Mouse (Mus musculus) C2C12 (cell line): Measurements from ENCODE around the gene Sept9. TPM values are rescaled to one million over a fixed set of nuclear protein-coding genes. Genes with fewer than 3 reads are reported as not detected.
A peak's percentile ranks its signal among the peaks of the same experiment; 100 is the strongest.

ENCODE experiments used
- H3K27me3 ChIP-seq: one replicate; pipeline ENCODE4 v1.6.1; 2011; ENCODE audit not compliant: control insufficient read depth, insufficient read depth, insufficient read length
- H3K36me3 ChIP-seq: one replicate; pipeline ENCODE4 v1.6.1; 2011; ENCODE audit not compliant: control insufficient read depth, insufficient read depth
- H3K4me3 ChIP-seq: one replicate; pipeline ENCODE4 v1.5.1; 2011; ENCODE audit warnings: mild to moderate bottlenecking, control low read depth; ENCODE audit not compliant: poor library complexity, insufficient read depth, severe bottlenecking
- H3K79me2 ChIP-seq: one replicate; pipeline ENCODE4 v1.6.1; 2011; ENCODE audit not compliant: control insufficient read depth, insufficient read depth
- H3K79me3 ChIP-seq: one replicate; pipeline ENCODE4 v1.6.1; 2011; ENCODE audit warnings: low read depth, control low read depth
- H3ac ChIP-seq: one replicate; pipeline ENCODE3; 2011; ENCODE audit warnings: low read depth; ENCODE audit not compliant: control insufficient read depth, insufficient read length
- CEBPB ChIP-seq: IDR thresholded peaks from one replicate; pipeline ENCODE4 v1.6.1; 2011; ENCODE audit warnings: low read depth, mild to moderate bottlenecking, control low read depth, moderate library complexity
- CTCF ChIP-seq: IDR thresholded peaks from one replicate; pipeline ENCODE4 v1.5.1; 2011; ENCODE audit not compliant: control insufficient read depth, insufficient read depth, insufficient read length
- FOSL1 ChIP-seq: IDR thresholded peaks from one replicate; pipeline ENCODE4 v1.8.0; 2011; ENCODE audit warnings: mild to moderate bottlenecking, low read length; ENCODE audit not compliant: poor library complexity, insufficient read depth, severe bottlenecking
- MAX ChIP-seq: IDR thresholded peaks from one replicate; pipeline ENCODE4 v1.6.1; 2011; ENCODE audit warnings: mild to moderate bottlenecking, control low read depth
- MYOD1 ChIP-seq: IDR thresholded peaks from one replicate; pipeline ENCODE4 v1.6.1; 2011; ENCODE audit warnings: low read depth; ENCODE audit not compliant: control insufficient read depth, insufficient read length
- MYOG ChIP-seq: IDR thresholded peaks from one replicate; pipeline ENCODE4 v1.6.1; 2011; ENCODE audit not compliant: control insufficient read depth, insufficient read length; ENCODE audit errors: extremely low read depth
- USF1 ChIP-seq: IDR thresholded peaks from one replicate; pipeline ENCODE4 v1.6.1; 2011; ENCODE audit warnings: low read depth, mild to moderate bottlenecking, control low read depth, moderate library complexity
- polyA plus RNA-seq: library from polyadenylated mRNA; unstranded; fragments of >200 nt; fragmentation: generic; extraction: Trizol; gene quantifications from one replicate; pipeline ENCODE4 v1.2.1, GENCODE M21; 2012; ENCODE audit warnings: missing spikeins

The Sept9 gene
- polyA plus RNA-seq, 1 experiment, result 266 TPM

DNA sequence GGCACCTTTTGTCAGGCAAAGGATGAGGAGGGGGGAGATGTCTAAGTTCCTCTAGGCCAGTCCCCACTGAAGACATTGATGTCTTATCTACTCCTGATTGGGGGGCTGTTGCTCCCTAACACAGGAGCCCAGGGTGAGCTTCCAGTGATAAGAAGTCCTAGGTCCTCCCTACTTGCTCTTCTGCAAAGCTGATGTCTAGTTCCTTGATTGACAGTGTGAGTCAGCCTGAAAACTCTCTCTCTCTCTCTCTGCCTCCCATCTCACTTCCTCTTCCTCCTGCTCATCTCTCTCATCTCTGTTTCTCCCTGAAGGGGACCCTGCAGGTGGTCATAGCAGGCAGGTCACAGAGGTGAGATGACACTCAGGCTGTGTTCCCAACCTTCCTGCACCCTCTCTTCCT lies 58.4 kb downstream of the Sept9 start:
- Histone ChIP-seq H3K79me2 (peaks cover 72% of the 10 kb centered on the region), H3ac (no peak overlapping the region), H3K4me3 (no peak overlapping the region), H3K27me3 (no peaks in the 10 kb centered on the region), H3K79me3 (peaks cover 41% of the 10 kb centered on the region), H3K36me3 (peaks cover 7% of the 10 kb centered on the region)
- TF ChIP-seq CTCF (no peak), FOSL1 (no peak), CEBPB (no peak), USF1 (no peak), MYOG (no peak), MYOD1 (no peak), MAX (no peak)

DNA sequence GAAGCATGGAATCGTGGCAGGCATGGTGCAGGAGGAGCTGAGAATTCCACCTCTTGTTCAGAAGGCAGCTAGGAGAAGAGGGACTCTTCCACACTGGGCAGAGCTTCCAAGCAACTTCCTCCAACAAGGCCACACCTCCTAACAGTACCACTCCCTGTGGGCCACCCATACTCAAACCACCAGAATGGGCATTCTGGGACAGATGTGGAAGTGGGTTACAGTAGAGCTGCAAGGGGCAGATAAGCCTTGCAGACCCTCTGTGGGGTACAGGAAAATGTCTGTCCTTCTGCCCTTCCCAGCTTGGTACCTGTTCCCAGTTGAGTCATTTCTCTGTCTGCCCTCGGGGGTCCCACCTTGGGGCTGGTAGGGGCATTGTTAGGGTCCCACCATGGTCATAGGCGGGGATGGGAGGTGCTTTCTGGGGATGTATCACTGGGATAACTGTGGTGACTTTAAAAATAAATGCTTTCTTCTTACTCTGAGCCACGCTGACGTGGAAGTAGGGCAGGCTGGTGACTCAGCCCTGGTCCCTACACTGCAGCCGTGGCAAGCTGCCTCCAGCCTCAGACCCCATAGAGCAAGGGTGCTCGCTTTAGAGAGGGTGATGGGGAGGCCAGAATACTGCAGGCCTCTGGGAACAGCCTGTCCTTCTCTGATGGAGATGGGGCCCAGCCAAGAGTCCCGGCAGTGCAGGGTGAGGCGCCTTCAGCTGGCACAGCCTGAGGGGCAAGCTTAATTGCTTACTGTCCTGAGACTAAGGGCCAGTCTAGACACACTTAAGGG lies 59.9 kb downstream of the Sept9 start:
- TF ChIP-seq MYOG (no peak), FOSL1 (peak; percentile 69), MAX (peak; percentile 75), CTCF (no peak), MYOD1 (no peak), USF1 (no peak), CEBPB (no peak)

DNA sequence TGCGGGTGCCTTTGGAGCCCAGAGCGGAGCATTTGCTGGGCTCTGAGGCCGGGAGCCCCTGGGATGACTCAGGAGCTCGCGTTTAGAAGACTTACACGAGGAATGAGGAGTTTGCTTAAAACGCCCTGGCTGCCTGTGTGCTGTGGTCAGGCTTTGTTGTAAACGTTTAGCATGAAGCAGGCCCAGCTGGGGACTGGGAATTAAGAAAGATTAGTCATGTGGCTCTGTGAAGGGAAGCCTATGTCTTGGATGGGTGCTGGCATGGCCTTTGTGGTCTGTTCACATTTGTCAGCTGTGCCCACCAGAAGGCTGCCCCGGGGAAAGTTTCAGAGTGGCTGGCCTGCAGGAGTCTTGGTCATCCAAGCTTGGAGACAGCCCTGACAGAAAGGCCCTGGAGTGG lies 61.2 kb downstream of the Sept9 start:
- Histone ChIP-seq H3K4me3 (no peak overlapping the region), H3K79me3 (peaks cover 35% of the 10 kb centered on the region), H3K27me3 (no peaks in the 10 kb centered on the region), H3ac (peak overlapping the region; percentile 62), H3K79me2 (peaks cover 65% of the 10 kb centered on the region), H3K36me3 (peaks cover 5% of the 10 kb centered on the region)
- peak; percentile 36 for TF ChIP-seq FOSL1
- peak; percentile 73 for TF ChIP-seq USF1
- peak; percentile 73 for TF ChIP-seq MYOD1
- no peak for TF ChIP-seq MAX
- TF ChIP-seq CEBPB, result peak; percentile 18

More for the DNA sequence above, 59.9 kb downstream of the Sept9 start:
- H3K79me3 ChIP-seq, result peaks cover 41% of the 10 kb centered on the region
- peaks cover 5% of the 10 kb centered on the region for H3K36me3 ChIP-seq
- no peak overlapping the region for H3K4me3 ChIP-seq
- H3K79me2 ChIP-seq, result peaks cover 72% of the 10 kb centered on the region
- no peaks in the 10 kb centered on the region for H3K27me3 ChIP-seq
- peak overlapping the region; percentile 8 for H3ac ChIP-seq

DNA sequence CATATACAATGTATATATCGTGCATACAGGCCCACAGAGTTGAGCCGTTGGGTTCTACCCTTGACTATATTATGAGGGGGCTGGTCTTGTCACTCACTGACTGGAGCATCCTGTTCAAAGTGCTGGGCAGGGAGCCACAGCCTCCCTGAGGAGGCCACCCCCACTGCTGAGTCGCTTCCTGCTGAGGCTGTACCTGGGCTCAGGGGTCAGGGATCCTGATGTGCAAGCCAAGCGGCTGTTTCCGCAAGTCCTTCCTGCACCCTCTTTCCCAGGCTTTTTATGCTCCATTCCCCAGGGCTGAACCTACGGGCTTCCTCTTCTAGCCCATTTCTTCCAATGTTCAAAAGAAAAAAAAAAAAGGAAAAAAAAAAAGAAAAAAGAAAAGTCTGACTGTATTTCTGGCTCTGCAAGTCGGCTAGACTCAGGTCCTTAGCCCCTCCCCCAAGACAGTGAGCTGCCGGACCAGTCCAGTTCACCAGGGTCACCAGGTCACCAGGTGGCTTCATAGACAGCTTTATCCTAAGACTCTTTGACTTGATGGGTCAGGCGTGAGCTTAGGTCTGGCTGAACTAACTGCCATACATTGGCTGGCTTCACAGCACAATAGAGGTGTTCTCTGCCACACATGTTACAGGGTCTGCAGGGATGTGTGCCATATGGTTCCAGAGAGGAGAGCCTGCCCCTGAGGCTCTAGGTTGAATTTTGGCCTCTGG lies 63.8 kb downstream of the Sept9 start:
- H3K27me3 ChIP-seq, result no peaks in the 10 kb centered on the region
- H3K79me3 ChIP-seq, result peaks cover 41% of the 10 kb centered on the region
- TF ChIP-seq MYOD1 (peak; percentile 5), MAX (no peak)
- no peak overlapping the region for H3K4me3 ChIP-seq
- H3K36me3 ChIP-seq, result no peaks in the 10 kb centered on the region
- H3ac ChIP-seq, result no peak overlapping the region
- H3K79me2 ChIP-seq, result peaks cover 64% of the 10 kb centered on the region

DNA sequence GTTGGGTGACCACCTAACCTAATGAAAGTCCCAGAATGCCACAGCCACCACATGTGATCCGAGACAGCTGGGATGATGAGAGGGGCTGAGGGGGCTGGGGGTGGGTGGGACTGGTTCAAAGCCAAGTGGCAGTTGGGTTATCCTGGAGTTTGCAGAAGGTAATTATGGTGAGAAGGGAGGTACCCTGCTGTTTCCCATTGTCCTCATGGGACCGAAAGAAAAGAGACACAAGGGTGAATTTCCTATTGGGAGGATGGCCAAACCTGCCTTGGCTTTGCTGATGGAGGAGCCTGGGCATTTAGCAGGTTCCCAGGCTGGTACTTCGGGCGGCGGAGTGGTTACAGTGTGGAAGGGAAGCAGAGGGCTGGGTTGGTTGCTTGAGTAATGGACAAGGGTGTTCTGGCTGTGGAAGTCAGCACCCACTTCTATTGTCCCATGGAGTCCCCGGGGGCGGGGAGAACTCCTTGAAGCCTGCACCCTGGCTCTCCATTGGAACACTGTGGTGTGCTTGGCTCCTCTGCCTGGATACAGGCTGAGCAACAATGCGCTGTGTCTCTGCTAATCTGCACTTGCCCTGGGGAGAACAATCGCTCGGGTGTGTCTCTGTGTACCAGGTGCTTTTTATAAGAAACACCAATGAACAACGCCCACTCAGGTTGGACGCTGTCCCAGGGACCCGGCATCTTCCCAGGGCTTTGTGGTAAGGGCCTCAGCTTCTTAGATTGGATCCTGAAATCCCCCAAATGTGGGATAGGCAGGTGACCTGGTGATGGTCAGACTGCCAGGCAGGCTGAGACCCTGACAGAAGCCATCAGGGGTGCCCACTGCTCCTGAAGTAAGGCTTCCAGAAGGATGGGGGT lies 64.9 kb downstream of the Sept9 start:
- TF ChIP-seq FOSL1, result no peak
- no peak for TF ChIP-seq MAX
- TF ChIP-seq MYOG, result no peak
- no peak for TF ChIP-seq CEBPB
- TF ChIP-seq USF1, result no peak
- TF ChIP-seq MYOD1, result no peak
- TF ChIP-seq CTCF, result no peak
- Histone ChIP-seq H3K36me3 (no peaks in the 10 kb centered on the region), H3K4me3 (no peak overlapping the region), H3K79me2 (peaks cover 71% of the 10 kb centered on the region), H3ac (peak overlapping the region; percentile 18), H3K27me3 (no peaks in the 10 kb centered on the region), H3K79me3 (peaks cover 52% of the 10 kb centered on the region)
